Mouse (Mus musculus) WW6 (cell line): ENCODE results near the gene Utp11.

Experiments
- DNase-seq: peaks from one replicate; pipeline ENCODE4 v3.0.0-alpha.2; 2013; ENCODE audit warnings: low read depth, low spot score

Gene Utp11

GRCm38 (mm10) chr4:124672347-124673320 is 20.8 kb downstream of the Utp11 start:
- DNase-seq: no peak

GRCm38 (mm10) chr4:124671583-124671982 is 21.8 kb downstream of the Utp11 start:
- DNase-seq: no peak

- no peak for DNase-seq
These were observed 23.2 kb downstream of the Utp11 start for GRCm38 (mm10) chr4:124670232-124670631.

- DNase-seq: no peak
These were observed 25.3 kb downstream of the Utp11 start for GRCm38 (mm10) chr4:124668078-124668477.

GRCm38 (mm10) chr4:124667476-124668033 is 25.8 kb downstream of the Utp11 start:
- DNase-seq: no peak

GRCm38 (mm10) chr4:124664604-124665003 is 28.8 kb downstream of the Utp11 start:
- no peak for DNase-seq

GRCm38 (mm10) chr4:124664185-124664584 is 29.2 kb downstream of the Utp11 start:
- no peak for DNase-seq

- no peak for DNase-seq
These were observed 30.4 kb downstream of the Utp11 start for GRCm38 (mm10) chr4:124663034-124663433.

GRCm38 (mm10) chr4:124660603-124661002 is 32.8 kb downstream of the Utp11 start:
- no peak for DNase-seq

GRCm38 (mm10) chr4:124659251-124660217 is 33.9 kb downstream of the Utp11 start:
- no peak for DNase-seq

- no peak for DNase-seq
These were observed 35.0 kb downstream of the Utp11 start for GRCm38 (mm10) chr4:124658412-124658851.

GRCm38 (mm10) chr4:124657781-124658180 is 35.6 kb downstream of the Utp11 start:
- no peak for DNase-seq

GRCm38 (mm10) chr4:124656854-124657650 is 36.3 kb downstream of the Utp11 start:
- DNase-seq: peak; percentile 60

- no peak for DNase-seq
These were observed 36.9 kb downstream of the Utp11 start, which contains the start of gene Pou3f1 for GRCm38 (mm10) chr4:124656518-124656853. Gene Pou3f1, plus strand, starts transcription at chr4:124656807.

- DNase-seq: no peak
These were observed 40.5 kb downstream of the Utp11 start for GRCm38 (mm10) chr4:124652886-124653285.

GRCm38 (mm10) chr4:124647909-124648308 is 45.5 kb downstream of the Utp11 start:
- no peak for DNase-seq

GRCm38 (mm10) chr4:124646591-124646990 is 46.8 kb downstream of the Utp11 start:
- no peak for DNase-seq

GRCm38 (mm10) chr4:124644974-124645433 is 48.4 kb downstream of the Utp11 start:
- DNase-seq: no peak

GRCm38 (mm10) chr4:124643859-124644258 is 49.5 kb downstream of the Utp11 start:
- no peak for DNase-seq

- no peak for DNase-seq
These were observed 53.7 kb downstream of the Utp11 start for GRCm38 (mm10) chr4:124639715-124640114.

- no peak for DNase-seq
These were observed 60.1 kb downstream of the Utp11 start for GRCm38 (mm10) chr4:124633281-124633680.
